Mouse (Mus musculus) megakaryocyte, embryonic 14.5 days (primary cell): ENCODE data around the gene Dppa2.

ENCODE experiments used
- FLI1 ChIP-seq: IDR thresholded peaks from 2 replicates; pipeline ENCODE4 v1.6.1; 2012; ENCODE audit warnings: low read length, inconsistent platforms, mixed read lengths
- GATA1 ChIP-seq: IDR thresholded peaks from 3 replicates; pipeline ENCODE4 v1.6.1; 2012; ENCODE audit warnings: mixed read lengths, low read length, inconsistent platforms, borderline replicate concordance

DNA sequence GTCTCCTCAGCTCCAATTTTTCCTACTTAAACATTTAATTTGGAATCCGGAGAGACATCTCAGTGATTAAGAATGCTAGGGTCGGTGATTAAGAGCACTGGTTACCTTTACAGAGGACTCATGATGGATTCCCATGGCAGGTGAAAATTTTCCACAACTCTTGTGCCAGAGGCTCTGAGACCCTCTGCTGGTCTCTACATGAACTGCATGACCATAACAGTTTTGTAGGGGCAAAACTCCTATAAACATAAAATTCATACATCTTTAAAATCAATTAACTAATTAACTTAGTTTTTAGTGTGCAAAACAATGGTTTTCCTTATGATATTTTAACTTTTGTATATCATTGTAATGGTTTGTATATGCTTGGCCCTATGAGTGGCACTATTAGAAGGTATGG is 24.7 kb downstream of the Dppa2 start:
- no peak for TF ChIP-seq GATA1
- TF ChIP-seq FLI1, result no peak
